Mouse (Mus musculus): Measurements from ENCODE around the gene Tmem198b.
"Not testable (repeated sequence)": the region's sequence is repeated elsewhere in the genome, so short reads cannot be mapped to it uniquely, and the experiment has no call there.

Gene Tmem198b

DNA sequence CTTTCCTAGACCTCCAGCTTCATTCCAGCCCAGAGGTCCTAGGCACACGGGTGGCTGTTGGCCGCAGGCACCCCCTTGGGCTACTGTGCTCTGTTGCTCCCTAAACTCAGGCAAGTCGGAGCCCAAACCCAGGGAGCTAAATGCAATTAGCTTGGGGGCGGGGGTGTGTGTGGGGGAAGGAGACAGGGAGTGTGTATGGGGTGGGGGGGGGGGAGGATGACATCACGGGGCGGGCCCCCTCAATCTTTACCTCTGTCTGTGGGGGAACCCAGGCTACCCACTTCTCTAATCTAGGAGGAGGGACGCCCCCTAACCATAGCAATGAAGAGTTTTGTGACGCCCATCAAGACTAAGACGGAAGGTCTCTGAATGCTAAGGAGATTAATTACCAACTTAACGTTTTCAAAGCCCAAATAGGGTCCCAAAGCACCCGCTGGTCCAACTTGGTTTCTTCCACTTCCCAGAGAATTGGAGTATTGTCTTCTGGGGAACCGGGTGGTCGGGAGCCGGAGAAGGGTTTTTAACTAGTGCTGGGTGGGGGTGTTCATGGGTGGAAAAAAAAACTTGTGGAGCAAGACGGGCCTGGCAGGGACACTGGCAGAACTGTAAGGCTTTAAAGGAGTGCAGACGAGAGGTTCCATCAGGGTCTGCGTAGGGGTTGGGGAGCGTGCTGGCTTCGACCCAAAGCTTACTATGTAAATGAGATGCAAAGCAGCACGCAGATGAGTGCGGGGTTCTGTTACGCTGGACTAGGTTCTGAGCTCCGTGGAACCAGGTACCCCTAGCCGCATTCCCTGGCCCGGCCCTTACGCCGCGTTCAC lies at the start of gene Tmem198b:
Gene Tmem198b (minus strand): TSS at position 100 of the 821 bp plus-strand sequence.
- DNase-seq = peak; percentile 74

GRCm38 (mm10) chr10:128850339-128850738 lies 46.2 kb upstream of the Tmem198b start:
- no peak for DNase-seq

DNA sequence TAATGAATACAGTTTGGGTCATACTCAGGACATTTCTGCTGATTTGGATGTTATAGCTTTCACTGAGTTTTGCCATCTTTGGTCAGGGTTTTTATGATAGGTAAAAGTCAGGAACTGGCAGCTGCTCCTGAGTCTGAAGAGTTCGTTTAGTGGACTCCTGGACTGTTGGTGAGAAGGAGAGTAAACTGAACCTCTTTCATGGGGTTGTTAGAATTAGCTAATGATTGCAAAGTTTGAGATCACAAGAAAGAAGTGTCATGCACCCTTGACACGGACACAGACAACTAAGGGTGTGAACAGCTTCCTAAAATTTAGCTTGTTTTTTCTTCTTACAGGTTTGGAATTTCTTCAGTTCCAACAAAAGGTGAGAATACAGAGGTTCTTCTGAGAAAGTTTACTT lies 44.3 kb upstream of the Tmem198b start:
- DNase-seq = no peak

GRCm38 (mm10) chr10:128846664-128847063 lies 42.5 kb upstream of the Tmem198b start:
- DNase-seq = no peak

GRCm38 (mm10) chr10:128845516-128845915 lies 41.3 kb upstream of the Tmem198b start:
- no peak for DNase-seq

DNA sequence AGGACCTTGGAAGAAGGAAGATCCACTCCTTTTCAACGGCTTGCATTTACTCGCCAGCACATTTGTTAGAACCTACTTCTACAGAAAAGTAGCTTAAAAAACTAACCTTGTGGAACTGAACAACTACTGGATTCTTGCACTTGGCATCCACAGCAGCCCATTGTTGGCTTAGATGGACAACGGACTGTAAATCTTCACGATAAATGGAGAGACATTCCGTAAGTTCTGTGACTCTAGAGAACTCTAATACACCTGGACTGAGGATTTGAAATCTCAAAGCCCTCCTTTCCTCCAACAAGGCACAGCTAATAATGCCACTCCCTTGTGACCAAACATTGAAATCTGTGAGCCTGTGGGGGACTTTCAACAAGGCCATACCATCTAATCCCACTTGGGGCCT lies 39.1 kb upstream of the Tmem198b start:
- no peak for DNase-seq

DNA sequence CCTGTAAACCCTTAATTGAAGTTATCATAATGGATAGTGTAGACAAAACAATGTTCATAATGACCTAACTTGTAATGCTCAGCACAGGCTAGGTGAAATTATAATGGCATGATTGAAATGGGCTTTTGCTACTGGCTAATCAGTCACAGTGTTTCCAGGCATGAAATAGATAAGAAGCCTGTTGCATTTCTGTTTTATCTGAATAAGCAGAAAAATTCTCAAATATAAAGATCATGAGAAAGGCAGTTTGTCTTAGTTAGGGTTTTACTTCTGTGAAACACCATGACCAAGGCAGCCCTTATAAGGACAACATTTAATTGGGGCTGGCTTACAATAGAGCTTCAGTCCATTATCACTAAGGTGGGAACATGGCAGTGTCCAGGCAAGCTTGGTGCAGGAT lies 36.4 kb upstream of the Tmem198b start:
- DNase-seq = no peak

GRCm38 (mm10) chr10:128839434-128839833 lies 35.3 kb upstream of the Tmem198b start:
- no peak for DNase-seq

DNA sequence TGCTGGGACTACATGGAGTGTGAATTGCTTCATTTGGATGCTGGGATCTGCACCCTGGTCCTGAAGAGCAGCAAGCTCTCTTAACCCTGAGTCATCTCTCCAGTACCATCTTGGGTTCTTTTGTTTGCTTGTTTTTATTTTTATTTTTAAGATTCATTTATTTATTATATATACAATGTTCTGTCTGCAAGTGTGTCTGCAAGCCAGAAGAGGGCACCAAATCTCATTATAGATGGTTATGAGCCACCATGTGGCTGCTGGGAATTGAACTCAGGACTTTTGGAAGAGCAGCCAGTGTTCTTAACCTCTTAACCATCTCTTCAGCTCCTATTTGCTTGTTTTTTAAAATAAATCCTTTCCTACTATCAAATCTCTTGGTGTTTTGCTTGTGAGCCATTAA lies 33.2 kb upstream of the Tmem198b start:
- DNase-seq = no peak

DNA sequence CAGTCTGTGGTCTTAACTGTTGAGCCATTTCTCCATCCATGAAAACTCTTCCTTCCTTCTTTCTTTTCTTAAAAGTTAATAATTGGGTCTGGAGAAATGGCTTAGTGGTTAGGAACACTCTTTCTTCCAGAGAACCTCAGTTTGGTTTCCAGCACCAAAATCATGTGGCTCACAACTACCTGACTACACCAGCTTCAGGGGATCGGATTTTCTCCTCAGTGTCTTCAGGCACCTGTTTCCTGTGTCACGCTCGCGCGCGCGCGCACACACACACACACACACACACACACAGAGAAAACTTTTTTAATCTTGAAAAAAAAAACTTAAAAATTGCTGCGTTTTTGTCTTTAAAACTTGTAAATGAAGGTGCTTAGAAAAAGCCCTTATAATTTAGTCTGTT lies 19.7 kb upstream of the Tmem198b start:
- no peak for DNase-seq

DNA sequence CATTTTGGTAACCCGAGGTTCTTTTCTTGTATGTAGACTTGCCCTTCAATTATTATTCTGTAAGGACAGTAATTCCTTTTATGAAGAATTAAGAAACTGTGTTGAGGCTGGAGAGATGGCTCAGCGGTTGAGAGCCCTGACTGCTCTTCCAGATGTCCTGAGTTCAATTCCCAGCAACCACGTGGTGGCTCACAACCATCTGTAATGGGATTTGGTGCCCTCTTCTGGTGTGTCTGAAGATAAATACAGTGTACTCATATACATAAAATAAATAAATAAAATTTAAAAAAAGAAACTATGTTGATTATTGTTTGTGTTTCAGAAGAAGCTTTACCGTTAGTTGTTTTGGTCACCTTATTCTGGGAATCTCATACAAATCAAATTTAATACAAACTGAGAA lies 18.9 kb upstream of the Tmem198b start:
- not testable (repeated sequence) for DNase-seq

- no peak for DNase-seq
These were observed 18.0 kb upstream of the Tmem198b start for GRCm38 (mm10) chr10:128822135-128822534.

GRCm38 (mm10) chr10:128821358-128822056 lies 17.3 kb upstream of the Tmem198b start, which contains the start of gene Ormdl2:
Gene Ormdl2, minus strand, starts transcription at chr10:128821645.
- DNase-seq = peak; percentile 99

GRCm38 (mm10) chr10:128820217-128820616 lies 16.0 kb upstream of the Tmem198b start:
- peak; percentile 25 for DNase-seq

- no peak for DNase-seq
These were observed 12.9 kb upstream of the Tmem198b start, which contains the start of gene Sarnp for GRCm38 (mm10) chr10:128817033-128817432. Gene Sarnp, plus strand, starts transcription at chr10:128817333.

DNA sequence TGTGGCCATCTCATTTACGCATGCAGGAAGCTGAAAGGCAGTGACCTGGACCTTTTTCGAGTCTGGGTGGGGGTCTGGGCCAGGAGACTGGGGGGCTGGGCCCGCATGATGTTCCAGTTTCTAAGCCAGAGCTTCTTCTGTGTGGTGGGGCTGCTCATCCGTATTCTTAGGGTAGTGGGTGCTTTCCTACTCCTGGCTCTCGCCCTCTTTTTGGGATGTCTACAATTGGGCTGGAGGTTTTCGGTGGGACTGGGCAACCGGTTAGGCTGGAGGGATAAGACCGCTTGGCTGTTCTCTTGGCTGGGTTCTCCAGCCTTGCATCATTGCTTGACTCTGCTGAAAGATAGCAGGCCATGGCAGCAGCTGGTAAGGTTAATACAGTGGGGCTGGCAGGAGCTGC lies 2.8 kb upstream of the Tmem198b start:
- no peak for DNase-seq

- DNase-seq = peak; percentile 41
These were observed 1.9 kb upstream of the Tmem198b start for GRCm38 (mm10) chr10:128806086-128806485.

DNA sequence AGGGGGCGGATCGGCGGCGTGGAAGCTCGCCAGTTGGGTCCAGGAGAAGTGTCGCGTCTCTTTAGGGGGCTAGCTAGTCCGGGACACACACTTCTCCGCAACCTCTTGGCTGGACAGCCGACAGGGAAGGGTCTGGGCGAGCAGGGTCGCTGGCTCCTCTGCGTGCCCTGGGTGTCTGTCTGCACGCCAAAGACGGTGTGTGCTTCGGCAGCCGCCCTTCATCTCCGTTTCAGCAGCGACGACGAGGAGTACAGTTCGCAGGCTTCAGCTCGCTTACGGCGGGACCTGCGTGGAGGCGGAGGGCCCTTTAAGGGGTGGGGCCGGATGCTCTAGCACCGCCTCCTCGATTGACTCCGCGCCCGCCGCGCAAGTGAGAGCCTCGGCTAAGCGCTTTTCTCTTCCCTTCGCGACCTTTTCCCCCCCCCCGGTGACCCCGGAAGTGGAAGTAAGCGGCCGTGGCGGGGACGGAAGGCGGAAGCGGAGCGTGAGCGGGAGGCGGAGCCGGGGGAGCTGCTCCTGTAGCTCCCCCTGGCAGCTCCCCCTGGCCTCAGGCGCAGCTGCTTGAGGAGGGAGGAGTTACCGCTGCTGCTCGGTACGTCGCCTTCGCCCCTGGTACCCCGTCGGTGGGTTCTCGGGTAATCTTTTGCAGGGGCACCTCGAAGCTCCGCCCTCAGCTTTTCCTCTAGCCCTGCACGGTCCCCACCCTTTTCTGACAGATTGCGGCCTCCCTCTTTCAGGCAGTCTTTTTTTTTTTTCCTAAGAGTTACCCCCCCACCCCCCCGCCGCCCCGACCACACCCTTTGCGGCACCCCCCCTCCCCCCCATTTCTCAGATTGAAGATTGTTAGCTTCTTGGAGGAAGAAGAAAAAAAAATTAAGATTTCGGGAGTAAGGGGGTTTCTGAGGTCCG lies 1.2 kb upstream of the Tmem198b start:
- peak; percentile 96 for DNase-seq

DNA sequence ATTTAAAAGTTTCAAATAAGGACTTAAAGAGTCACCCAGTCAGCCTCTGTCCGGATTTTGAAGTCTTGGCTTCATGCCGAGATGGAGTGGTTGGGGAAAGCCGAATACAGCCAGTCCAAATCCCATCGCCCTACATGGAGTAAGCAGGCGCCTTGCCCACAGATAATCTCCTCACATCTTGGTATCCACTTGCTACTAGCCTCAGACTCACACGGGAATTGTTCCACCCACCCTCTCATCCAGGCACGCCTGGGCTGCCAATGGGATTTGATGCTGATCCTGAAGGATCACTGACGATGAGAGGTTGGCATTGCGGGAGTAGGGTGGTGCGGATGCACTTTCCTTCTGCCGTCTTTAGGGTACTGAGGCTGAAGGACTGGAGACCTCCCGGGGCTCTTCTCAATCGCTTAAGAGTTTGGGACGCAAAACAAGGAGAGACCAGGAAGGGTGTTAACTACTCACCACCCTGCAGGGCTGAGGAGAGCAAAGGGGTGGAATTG lies 349 bp downstream of the Tmem198b start, which contains the start of gene Dnajc14:
Gene Dnajc14 (plus strand): TSS at position 292 of the 500 bp plus-strand sequence.
- peak; percentile 78 for DNase-seq

DNA sequence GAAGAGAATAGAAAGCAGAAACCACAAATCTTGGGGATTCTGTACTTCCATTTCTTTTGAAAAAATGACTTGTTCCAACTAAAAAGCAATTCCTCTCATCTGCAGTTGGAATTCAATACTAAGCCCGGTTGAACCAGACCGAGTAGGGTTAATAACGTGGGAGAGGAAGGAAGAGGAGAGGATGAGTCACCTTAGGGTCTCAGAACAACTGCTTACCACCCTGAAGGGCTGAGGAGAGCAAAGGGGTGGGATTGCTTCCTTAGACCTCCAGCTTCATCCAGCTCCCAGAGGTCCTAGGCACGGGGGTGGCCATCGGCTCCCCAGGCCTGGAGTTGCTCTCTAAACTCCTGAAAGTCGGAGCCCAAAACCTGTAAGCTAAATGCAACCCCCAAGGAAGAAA lies 809 bp downstream of the Tmem198b start:
- DNase-seq = no peak

DNA sequence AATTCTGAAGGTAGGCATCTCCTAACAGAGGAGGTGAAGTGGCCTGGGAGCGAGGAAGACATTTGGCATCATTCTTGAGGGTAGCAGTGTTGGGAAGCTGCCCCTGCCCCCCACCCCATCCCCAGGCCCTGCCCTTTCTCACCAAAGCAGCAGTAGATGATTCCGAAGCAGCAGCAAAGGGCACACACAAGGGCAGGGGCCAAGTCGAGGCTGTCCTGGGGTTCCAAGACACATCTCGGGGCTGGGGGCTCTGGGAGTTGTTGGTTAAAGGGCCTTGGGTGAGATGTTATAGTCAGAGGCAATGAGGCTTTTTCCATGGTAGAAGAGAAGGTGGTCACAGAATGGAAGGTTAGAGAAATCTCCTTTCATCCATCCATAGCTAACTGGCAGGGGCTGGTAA lies 1.2 kb downstream of the Tmem198b start:
- no peak for DNase-seq

DNA sequence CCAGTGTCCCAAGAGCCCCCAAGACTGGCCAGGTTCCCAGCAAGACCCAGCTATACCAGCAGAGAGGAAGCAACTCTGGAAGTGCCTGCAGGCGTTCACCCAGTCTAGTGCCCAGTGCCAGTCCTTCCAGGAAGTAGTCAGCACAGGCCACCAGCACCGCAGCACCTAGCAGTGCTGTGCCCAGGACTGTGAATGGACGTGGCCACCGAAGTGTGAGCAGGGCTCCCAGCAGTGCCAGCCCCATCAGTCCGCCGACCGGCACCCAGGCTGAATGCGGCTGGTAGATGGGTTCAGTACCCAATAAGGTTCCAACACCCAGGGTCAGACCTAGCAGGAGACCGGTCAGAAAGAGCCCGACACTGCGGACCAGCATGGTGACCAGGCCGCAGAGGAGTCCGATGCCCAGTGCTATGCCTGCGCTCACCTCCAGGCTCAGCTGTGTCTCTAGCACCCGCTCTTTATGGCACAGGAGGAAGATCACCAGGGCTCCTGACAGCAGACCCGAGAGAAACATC lies 2.1 kb downstream of the Tmem198b start:
- DNase-seq = no peak
